Mouse (Mus musculus): ENCODE data around the gene Creb5.
A peak's percentile ranks its signal among the peaks of the same experiment; 100 is the strongest.

Gene Creb5

DNA sequence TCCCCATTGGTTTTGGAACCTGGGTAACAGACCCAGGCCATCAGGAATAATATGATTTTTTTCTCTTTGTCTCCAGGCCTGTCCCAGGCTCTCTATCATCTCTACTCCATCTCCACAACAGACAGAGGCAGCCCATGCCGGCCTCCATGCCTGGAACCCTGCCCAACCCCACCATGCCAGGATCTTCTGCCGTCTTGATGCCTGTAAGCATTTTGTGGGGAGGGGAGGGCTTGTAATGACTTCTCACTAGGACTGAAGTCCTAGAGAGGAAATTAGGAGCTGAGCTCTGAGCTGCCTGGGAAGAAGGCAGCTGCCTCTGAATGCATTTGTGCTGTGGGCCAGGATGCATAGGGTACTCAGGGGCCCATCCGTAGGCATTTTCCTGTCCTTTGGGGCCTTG lies 317.3 kb downstream of the Creb5 start:
- no peak for DNase-seq

- no peak for DNase-seq
Observed at GRCm38 (mm10) chr6:53605184-53605583, 318.1 kb downstream of the Creb5 start.

- peak; percentile 32 to 33 for DNase-seq
Observed at GRCm38 (mm10) chr6:53611451-53611945, 324.4 kb downstream of the Creb5 start.

DNA sequence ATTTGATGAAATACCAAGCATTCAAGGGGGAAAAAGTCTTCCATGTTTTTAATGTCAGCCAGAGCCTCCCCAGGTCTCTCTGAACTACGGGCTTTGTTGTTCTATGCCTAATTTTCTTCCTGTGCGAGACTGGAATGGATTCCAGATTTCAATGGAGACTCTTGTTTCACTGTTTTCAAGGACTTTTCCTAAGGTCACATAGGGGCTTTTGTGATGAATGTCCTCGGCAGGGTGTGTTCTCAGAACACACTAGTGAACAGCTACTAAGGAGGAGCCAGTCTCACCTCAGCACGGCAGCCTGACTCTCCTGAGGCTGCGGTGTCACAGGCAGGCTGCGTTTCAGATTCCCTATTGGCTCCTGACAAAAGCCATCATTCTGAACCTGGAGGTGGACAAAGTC lies 325.6 kb downstream of the Creb5 start:
- no peak for DNase-seq

DNA sequence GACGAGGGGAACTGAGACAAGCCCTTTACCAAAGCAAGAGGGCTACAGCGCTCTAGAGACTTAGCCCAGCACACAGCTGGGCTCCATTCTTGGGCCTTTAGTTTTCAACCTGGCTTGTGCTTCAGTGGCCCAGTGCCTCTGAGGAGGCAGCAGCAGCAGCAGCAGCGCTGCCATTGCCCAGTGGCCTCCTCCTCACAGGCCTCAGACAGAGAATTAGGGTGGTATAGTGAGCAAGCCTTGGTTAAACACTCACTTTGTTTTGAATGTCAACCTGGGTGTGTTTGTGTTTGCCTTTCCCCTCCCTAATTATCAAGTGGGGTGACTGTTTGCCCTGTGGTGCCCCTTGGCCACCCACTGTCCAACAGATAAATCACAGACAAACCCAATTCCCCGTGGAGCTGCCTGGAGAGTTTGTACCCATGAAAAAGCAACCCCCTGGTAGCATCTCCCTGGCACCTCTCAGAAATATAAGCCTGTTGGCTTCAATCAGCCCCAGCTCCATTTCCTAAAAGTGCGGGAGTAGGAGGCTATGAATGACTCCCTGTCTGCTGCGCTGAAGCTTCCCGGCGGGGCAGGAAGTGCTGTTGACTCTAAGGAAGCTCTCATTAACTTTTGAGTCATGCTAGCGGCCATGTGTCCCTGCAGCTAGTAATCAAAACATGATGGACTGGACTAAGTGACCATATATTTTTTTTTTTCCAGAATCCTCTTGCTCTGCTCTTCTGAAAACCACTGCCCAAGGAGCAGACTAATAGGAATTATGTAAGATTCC lies 328.6 kb downstream of the Creb5 start:
- DNase-seq: no peak

GRCm38 (mm10) chr6:53618164-53618563 lies 331.1 kb downstream of the Creb5 start:
- no peak for DNase-seq

DNA sequence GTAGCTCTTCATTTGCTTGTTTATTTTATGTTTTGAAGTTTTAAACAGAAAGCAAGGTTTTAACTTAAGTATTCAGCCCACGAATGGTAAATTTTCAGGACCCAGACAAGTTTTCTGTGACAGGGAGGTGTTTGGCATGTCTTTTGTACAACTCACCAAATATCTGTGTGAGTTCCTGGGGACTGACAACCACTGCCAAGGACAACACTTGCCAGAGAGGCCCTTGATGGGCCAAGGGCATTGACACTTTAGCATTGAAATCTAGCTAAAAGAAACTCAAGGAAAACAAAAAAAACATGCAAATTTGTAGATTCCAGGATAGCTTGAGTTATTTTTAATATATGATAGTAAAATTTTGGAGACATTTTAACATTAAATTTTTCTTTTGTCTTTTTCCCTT lies 332.6 kb downstream of the Creb5 start:
- no peak for DNase-seq

DNA sequence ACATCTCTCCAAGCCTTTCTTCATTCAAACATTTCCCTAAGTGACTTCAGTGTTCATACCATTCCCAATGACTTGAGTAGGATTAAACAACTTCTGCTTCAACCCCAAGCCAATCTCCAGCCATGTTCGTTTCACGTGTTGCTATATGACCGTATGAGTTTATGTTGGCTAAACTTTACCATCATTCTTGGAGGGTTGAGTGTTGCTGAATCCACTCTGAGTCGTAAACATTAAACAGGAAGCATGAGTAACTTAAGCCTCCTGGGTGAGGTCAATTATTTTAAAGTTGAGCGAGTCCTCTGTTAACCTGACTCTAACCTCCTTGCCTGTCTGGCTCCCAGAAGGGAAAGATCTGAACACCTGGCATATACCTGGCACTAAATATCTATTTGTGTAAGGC lies 334.2 kb downstream of the Creb5 start:
- no peak for DNase-seq

DNA sequence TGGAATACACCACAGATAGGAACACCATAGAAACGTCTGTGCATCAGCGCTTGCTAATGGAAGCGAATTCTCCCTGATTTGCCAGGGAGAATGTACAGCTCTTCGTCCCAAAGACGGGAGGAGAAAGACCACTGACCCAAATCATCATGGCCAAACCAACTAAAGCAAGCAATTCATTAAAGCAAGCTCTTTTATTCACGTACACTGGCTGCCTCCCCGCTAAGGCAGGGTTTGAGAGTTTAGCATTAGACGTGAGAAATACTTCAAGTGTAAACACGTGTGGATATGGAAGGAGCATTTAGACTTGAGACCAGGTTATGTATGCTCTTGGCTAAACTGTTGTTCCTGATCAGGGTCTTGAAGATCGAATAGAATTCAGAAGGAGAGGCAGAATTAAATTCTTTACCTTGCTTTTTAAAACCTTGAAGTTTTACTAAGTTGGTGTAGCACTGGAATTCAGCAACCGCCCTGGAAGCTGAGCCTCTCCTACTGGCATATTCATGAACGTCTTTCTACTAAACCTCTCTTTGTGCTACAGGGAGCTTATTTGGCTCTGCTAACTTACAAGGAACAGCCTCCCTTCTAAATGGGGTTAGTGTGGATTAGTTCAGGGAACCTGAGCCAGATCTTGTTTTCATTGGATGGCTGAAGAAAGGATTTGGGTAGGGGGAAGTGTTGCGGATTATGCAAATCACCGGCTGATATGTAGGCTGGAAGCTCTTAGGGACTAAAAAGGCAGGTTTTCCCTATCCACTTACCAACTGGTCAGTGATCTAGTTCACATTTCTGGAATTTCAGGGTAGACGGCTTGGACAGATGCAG lies 337.6 kb downstream of the Creb5 start:
- no peak for DNase-seq

DNA sequence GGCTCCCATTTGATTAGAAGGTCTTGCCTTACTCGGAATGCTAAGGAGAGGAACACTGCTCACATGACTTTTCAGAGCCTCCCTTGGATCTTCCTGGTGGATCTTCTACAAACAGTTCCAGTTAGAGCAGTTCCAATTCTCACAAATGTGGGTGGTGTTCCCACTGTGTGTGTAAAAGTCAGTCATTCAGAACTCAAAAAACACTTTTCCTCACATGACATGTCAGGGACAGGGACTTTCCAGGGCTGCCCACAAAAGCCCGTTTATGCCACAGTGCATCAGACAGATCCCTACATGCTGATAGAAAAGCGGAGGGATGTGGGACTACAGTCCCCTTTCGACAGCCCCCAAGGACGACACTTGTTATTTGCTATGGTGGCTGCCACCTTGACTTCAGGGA lies 339.0 kb downstream of the Creb5 start:
- no peak for DNase-seq

- no peak for DNase-seq
Observed at GRCm38 (mm10) chr6:53628714-53629113, 341.6 kb downstream of the Creb5 start.

DNA sequence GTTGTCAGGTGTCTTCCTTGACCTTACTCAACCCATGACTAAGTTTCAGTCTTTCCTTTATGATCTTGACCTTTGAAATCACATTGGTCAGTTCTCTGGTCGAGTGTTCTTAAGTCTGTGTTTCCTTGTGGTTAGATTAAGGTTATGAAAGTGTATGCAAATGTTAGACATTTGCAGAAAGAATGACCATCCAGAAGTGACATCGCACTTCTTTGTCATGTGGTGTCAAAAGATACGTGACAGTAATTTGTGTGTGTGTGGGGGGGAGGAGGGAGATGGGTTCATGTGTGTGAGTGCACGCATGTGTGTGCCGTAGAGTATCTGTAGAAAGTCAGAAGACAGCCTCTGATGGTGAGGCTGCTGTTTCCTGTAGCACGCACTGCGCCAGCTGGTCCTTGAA lies 348.4 kb downstream of the Creb5 start:
- no peak for DNase-seq

DNA sequence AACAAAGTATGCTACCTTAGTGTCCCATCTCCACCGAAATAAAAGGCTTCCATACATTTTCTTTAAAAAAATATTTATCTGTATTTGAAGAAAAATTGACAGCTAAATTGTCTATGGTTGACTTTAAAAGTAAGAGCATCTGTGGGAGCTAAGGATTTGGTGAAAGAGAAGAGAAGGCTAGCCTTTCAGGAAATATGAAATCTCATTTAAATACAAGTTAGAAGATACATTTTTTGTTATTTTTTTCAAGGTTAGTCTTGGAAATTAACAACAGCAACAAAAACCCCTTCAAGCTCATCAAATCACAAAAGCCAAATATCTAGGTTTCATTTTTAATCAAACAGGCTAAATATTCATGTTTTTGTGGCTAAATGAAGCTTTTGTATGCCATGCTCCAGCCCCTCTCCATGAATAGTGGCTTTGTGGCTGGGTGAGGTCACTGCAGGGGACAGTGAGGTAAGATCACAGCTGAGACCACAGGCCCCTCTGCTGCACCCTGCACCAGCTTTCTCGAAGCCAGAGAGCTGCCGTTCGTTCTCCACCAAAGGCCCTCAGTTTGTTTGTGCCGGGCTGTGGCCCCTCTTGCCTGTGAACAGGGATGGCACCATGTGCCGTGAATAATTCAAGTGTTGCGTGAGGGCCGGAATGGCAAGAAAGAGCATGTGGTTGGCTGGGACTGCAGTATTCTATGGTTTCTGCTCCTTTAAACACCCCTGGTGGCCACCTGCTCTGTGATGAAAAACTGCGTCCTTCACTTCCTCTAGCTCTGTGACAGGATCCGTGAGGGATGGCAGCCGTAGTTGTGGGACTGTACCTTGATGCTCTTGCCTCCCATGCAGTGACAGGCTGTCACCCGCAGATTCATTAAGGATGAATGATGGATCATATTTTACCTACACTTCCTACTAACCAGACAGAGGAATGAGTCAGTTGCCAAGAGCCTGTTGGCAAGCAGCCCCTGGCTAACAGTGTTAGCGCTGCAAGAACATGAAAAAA lies 350.6 kb downstream of the Creb5 start:
- DNase-seq: peak; percentile 22 to 27

GRCm38 (mm10) chr6:53641633-53642605 lies 354.8 kb downstream of the Creb5 start:
- no peak for DNase-seq

DNA sequence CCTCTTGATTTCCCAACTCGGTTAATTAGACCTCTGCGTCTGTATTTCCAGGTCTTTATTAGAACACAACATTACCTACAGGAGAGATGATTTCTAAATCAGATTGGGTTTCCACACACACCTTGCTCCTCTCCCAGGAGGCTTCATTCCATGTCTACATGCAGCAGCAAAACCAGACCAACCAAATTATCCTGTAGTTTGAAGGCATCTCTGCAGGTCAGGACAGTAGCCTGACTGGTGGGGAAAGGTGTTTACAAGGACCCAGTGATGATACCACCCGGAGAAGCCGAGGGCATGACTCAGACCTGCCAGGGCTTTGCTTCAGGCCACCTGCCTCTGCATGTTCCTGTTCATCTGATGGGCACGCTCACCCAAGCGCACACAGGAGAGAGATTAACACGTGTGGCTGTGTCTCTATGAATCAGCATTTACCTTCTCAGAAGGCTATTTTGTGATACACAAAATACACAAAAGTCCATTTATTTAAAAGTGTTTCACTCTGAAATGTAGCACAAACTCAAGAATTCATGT lies 355.8 kb downstream of the Creb5 start:
- DNase-seq: peak; percentile 24 to 25

- DNase-seq: no peak
Observed at GRCm38 (mm10) chr6:53643481-53643880, 356.4 kb downstream of the Creb5 start.

DNA sequence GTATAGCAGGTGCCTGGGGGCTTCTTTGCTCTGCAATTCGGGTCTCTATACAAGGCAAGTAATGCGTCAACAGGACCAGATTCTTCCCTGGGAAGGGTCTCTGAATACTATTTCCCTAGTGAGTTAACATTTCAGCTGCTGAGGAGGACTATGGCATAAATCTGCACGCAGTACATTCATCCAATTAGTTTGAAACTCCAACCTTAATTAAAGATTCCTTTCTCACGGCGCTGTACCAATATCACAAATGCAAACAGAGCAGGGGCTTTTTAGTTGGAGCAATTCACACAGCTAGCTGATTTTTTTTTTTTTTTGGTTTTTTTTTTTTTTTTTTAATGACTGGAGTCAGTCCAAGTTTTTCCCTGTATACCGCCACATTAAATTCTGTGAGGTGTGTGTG lies 357.0 kb downstream of the Creb5 start:
- no peak for DNase-seq

GRCm38 (mm10) chr6:53644971-53645370 lies 357.9 kb downstream of the Creb5 start:
- no peak for DNase-seq

DNA sequence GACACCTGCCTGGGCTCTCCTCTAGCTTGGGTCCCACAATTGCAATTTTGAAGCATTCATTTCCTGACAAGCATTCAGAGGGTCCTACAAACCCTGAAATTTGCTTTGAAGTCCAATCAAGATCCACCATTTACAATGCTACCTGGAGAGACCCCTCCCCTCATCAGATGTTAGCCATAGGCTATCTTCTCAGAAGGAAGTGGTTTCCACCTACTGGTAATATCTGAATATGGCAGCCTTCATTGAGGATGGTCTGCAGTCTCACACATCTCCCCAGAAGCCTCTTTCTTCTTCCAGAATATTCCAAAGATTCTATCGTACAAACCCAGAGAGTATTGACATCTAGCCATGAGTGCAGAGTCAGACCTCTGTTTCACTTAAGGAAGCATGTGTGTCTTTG lies 362.7 kb downstream of the Creb5 start:
- DNase-seq: no peak

GRCm38 (mm10) chr6:53652691-53653090 lies 365.6 kb downstream of the Creb5 start:
- no peak for DNase-seq

- DNase-seq: no peak
Observed at GRCm38 (mm10) chr6:53653706-53654360, 366.8 kb downstream of the Creb5 start.

Data from cerebellum, adult 18-20 months (tissue).